Mouse (Mus musculus) gastrocnemius, postnatal 4 days (tissue): ENCODE results near the gene Lrrc55. TPM values are rescaled to one million over a fixed set of nuclear protein-coding genes. Genes with fewer than 3 reads are reported as not detected.
"Not testable (repeated sequence)": the region's sequence is repeated elsewhere in the genome, so short reads cannot be mapped to it uniquely, and the experiment has no call there.

Experiments used
- DNase-seq, 2 experiments: peaks; one replicate each; pipeline ENCODE4 v3.0.0; 2021 to 2022; ENCODE audit warnings: low spot score in 2 of 2, mixed read lengths in 2 of 2
- long read RNA-seq, 2 experiments: library from polyadenylated mRNA; stranded (forward); transcript quantifications; one replicate each; pipeline ENCODE4 v2.0.0; 2021
- total RNA-seq, 2 experiments: library from RNA; stranded (reverse); gene quantifications; 2 replicates each; pipeline ENCODE4 v1.2.3; 2021

Lrrc55 gene
- 1 to 10 TPM; 3.0 to 4.7 TPM for total RNA-seq
- long read RNA-seq, experiment 1 = 0 reads
- long read RNA-seq, experiment 2, partial matches to known transcripts = 0 of 2 reads
- long read RNA-seq, experiment 2, other reads (novel, unspliced or antisense) = 2 of 2 reads

GRCm38 (mm10) chr2:85196901-85197300 is at the start of gene Lrrc55:
Gene Lrrc55, minus strand, starts transcription at chr2:85197197.
- no peak for DNase-seq

- DNase-seq = peak; percentile 62 to 71
Observed at GRCm38 (mm10) chr2:85246506-85247082, 49.6 kb upstream of the Lrrc55 start.

- no peak for DNase-seq
Observed at GRCm38 (mm10) chr2:85245737-85246136, 48.7 kb upstream of the Lrrc55 start.

- no peak for DNase-seq
Observed at GRCm38 (mm10) chr2:85238068-85238667, 41.2 kb upstream of the Lrrc55 start.

GRCm38 (mm10) chr2:85237231-85237630 is 40.2 kb upstream of the Lrrc55 start:
- not testable (repeated sequence) for DNase-seq

- no peak for DNase-seq
Observed at GRCm38 (mm10) chr2:85230771-85231511, 33.9 kb upstream of the Lrrc55 start.

GRCm38 (mm10) chr2:85229606-85230005 is 32.6 kb upstream of the Lrrc55 start:
- no peak for DNase-seq

- DNase-seq = no peak
Observed at GRCm38 (mm10) chr2:85227816-85228335, 30.9 kb upstream of the Lrrc55 start.

- DNase-seq = no peak
Observed at GRCm38 (mm10) chr2:85224221-85225179, 27.5 kb upstream of the Lrrc55 start.

GRCm38 (mm10) chr2:85216606-85217005 is 19.6 kb upstream of the Lrrc55 start:
- DNase-seq = no peak

GRCm38 (mm10) chr2:85213746-85214145 is 16.7 kb upstream of the Lrrc55 start:
- no peak for DNase-seq

- no peak for DNase-seq
Observed at GRCm38 (mm10) chr2:85209301-85209700, 12.3 kb upstream of the Lrrc55 start.

- no peak for DNase-seq
Observed at GRCm38 (mm10) chr2:85205170-85205569, 8.2 kb upstream of the Lrrc55 start.

- DNase-seq = no peak
Observed at GRCm38 (mm10) chr2:85198011-85198965, 1.3 kb upstream of the Lrrc55 start.

- no peak for DNase-seq
Observed at GRCm38 (mm10) chr2:85194566-85194965, 2.4 kb downstream of the Lrrc55 start.

GRCm38 (mm10) chr2:85187582-85188151 is 9.3 kb downstream of the Lrrc55 start:
- no peak for DNase-seq

- no peak for DNase-seq
Observed at GRCm38 (mm10) chr2:85178139-85178800, 18.7 kb downstream of the Lrrc55 start.

- no peak for DNase-seq
Observed at GRCm38 (mm10) chr2:85173545-85173944, 23.5 kb downstream of the Lrrc55 start.

- no peak for DNase-seq
Observed at GRCm38 (mm10) chr2:85172763-85173103, 24.3 kb downstream of the Lrrc55 start.
